Mouse (Mus musculus) liver, embryonic 13.5 days (tissue): ENCODE results near the gene Sh3bp5l. TPM values are rescaled to one million over a fixed set of nuclear protein-coding genes. Genes with fewer than 3 reads are reported as not detected.
"Not testable (repeated sequence)": the region's sequence is repeated elsewhere in the genome, so short reads cannot be mapped to it uniquely, and the experiment has no call there.

Experiments
- ATAC-seq: fragments of 200-750 bp; cut with Nextera tagmentation; 2 replicates; pipeline ENCODE4 v1.8.0; 2017; ENCODE audit warnings: low read depth, mild to moderate bottlenecking, moderate number of reproducible peaks, moderate library complexity
- DNase-seq: peaks from one replicate; pipeline ENCODE4 v3.0.0; 2022
- H3K27ac ChIP-seq: fragments of 300-500 bp; sonication (generic); 2 replicates; pipeline ENCODE4 v1.5.1; 2015; ENCODE audit warnings: moderate library complexity, mild to moderate bottlenecking, inconsistent platforms
- H3K27me3 ChIP-seq: fragments of 300-500 bp; sonication (generic); 2 replicates; pipeline ENCODE4 v1.6.1; 2015; ENCODE audit warnings: mild to moderate bottlenecking, inconsistent platforms
- H3K36me3 ChIP-seq: fragments of 300-500 bp; sonication (generic); 2 replicates; pipeline ENCODE4 v1.6.1; 2015; ENCODE audit warnings: mild to moderate bottlenecking, inconsistent platforms
- H3K4me1 ChIP-seq: fragments of 300-500 bp; sonication (generic); replicated peaks from 2 replicates; pipeline ENCODE4 v1.6.1; 2015; ENCODE audit warnings: inconsistent platforms
- H3K4me2 ChIP-seq: fragments of 300-500 bp; sonication (generic); 2 replicates; pipeline ENCODE4 v1.6.1; 2015; ENCODE audit warnings: inconsistent platforms, mild to moderate bottlenecking, moderate library complexity
- H3K4me3 ChIP-seq: fragments of 300-500 bp; sonication (generic); replicated peaks from 2 replicates; pipeline ENCODE4 v1.5.1; 2015; ENCODE audit warnings: mild to moderate bottlenecking, inconsistent platforms
- H3K9ac ChIP-seq: fragments of 300-500 bp; sonication (generic); 2 replicates; pipeline ENCODE4 v1.6.1; 2015; ENCODE audit warnings: mild to moderate bottlenecking, inconsistent platforms
- H3K9me3 ChIP-seq: fragments of 300-500 bp; sonication (generic); replicated peaks from 2 replicates; pipeline ENCODE4 v1.6.1; 2016; ENCODE audit warnings: inconsistent platforms
- WGBS: fragments of 180-500 bp; shearing (Covaris S2); methylation state at CpG from one replicate; pipeline ENCODE4 v1.1.7; 2015; ENCODE audit not compliant: insufficient replicate concordance; 5-methylcytosine and 5-hydroxymethylcytosine counted together
- polyA plus RNA-seq: library from polyadenylated mRNA; unstranded; fragments of >200 nt; fragmentation: Nextera tagmentation; extraction: Ambion mirVana; gene quantifications from 2 replicates; pipeline ENCODE4 v1.2.1, GENCODE M21; 2015

The Sh3bp5l gene
- polyA plus RNA-seq, 1 experiment from 2014 or later: 19.7 TPM

GRCm38 (mm10) chr11:58353709-58354108, 23.2 kb downstream of the Sh3bp5l start:
- H3K4me3 ChIP-seq: peak overlapping the region; percentile 27
- H3K36me3 ChIP-seq: peaks cover 6% of the 10 kb centered on the region
- peak overlapping the region; percentile 60 for H3K4me2 ChIP-seq
- peaks cover 89% of the 10 kb centered on the region for H3K4me1 ChIP-seq
- H3K9me3 ChIP-seq: no peaks in the 10 kb centered on the region
- ATAC-seq (no peak), DNase-seq (no peak)
- WGBS: 33% methylated on average over 3 of the region's 3 CpGs
- H3K27me3 ChIP-seq: no peaks in the 10 kb centered on the region
- H3K27ac ChIP-seq: peak overlapping the region; percentile 94
- peak overlapping the region; percentile 66 for H3K9ac ChIP-seq

GRCm38 (mm10) chr11:58354476-58354875, 24.0 kb downstream of the Sh3bp5l start:
- H3K27ac ChIP-seq: peak overlapping the region; percentile 94
- peak overlapping the region; percentile 66; the same call in 1 of the 2 replicates for H3K9ac ChIP-seq
- WGBS: 48% methylated on average over 10 of the region's 10 CpGs
- no peak overlapping the region for H3K4me3 ChIP-seq
- H3K36me3 ChIP-seq: peaks cover 6% of the 10 kb centered on the region
- ATAC-seq (no peak), DNase-seq (no peak)
- H3K4me2 ChIP-seq: no peak overlapping the region
- H3K9me3 ChIP-seq: no peaks in the 10 kb centered on the region
- no peaks in the 10 kb centered on the region for H3K27me3 ChIP-seq
- H3K4me1 ChIP-seq: peaks cover 88% of the 10 kb centered on the region

- peaks cover 85% of the 10 kb centered on the region for H3K4me1 ChIP-seq
- peak overlapping the region; percentile 53 for H3K27ac ChIP-seq
- H3K27me3 ChIP-seq: no peaks in the 10 kb centered on the region
- peaks cover 6% of the 10 kb centered on the region for H3K36me3 ChIP-seq
- WGBS: 66% methylated on average over 3 of the region's 3 CpGs
- H3K9ac ChIP-seq: 0 out of 2 replicates have a peak overlapping the region, but pooled peaks have one; percentile 23
- H3K4me3 ChIP-seq: no peak overlapping the region
- DNase-seq (no peak), ATAC-seq (no peak)
- no peak overlapping the region for H3K4me2 ChIP-seq
- H3K9me3 ChIP-seq: no peaks in the 10 kb centered on the region
Observed at GRCm38 (mm10) chr11:58354927-58355326, 24.4 kb downstream of the Sh3bp5l start.

- DNase-seq (no peak), ATAC-seq (no peak)
- H3K4me2 ChIP-seq: no peak overlapping the region
- no peaks in the 10 kb centered on the region for H3K36me3 ChIP-seq
- no peak overlapping the region for H3K9ac ChIP-seq
- no peak overlapping the region for H3K4me3 ChIP-seq
- H3K9me3 ChIP-seq: no peaks in the 10 kb centered on the region
- no peak overlapping the region; the same call in 1 of the 2 replicates for H3K27ac ChIP-seq
- WGBS: 80% methylated on average over 3 of the region's 3 CpGs
- H3K27me3 ChIP-seq: peaks cover 9% of the 10 kb centered on the region; the same call in 1 of the 2 replicates
- peaks cover 71% of the 10 kb centered on the region for H3K4me1 ChIP-seq
Observed at GRCm38 (mm10) chr11:58357042-58357441, 26.5 kb downstream of the Sh3bp5l start.

- Histone ChIP-seq H3K27me3 (peaks cover 9% of the 10 kb centered on the region; the same call in 1 of the 2 replicates), H3K4me3 (no peak overlapping the region), H3K27ac (peak overlapping the region; percentile 13; the same call in 1 of the 2 replicates), H3K4me2 (no peak overlapping the region), H3K36me3 (no peaks in the 10 kb centered on the region), H3K4me1 (peaks cover 62% of the 10 kb centered on the region), H3K9me3 (no peaks in the 10 kb centered on the region), H3K9ac (no peak overlapping the region)
- DNase-seq (no peak), ATAC-seq (no peak)
- WGBS: 62% methylated on average over 6 of the region's 6 CpGs
Observed at GRCm38 (mm10) chr11:58357844-58358534, 27.5 kb downstream of the Sh3bp5l start.

- peaks cover 20% of the 10 kb centered on the region for H3K4me1 ChIP-seq
- not testable (repeated sequence) for H3K9me3 ChIP-seq, DNase-seq, H3K36me3 ChIP-seq, H3K27me3 ChIP-seq, H3K4me2 ChIP-seq, H3K27ac ChIP-seq, H3K9ac ChIP-seq, ATAC-seq, H3K4me3 ChIP-seq
- WGBS: no CpG with 5 or more reads among the region's 6 CpGs
Observed at GRCm38 (mm10) chr11:58362562-58362961, 32.0 kb downstream of the Sh3bp5l start.

- Histone ChIP-seq H3K4me3 (no peak overlapping the region), H3K9me3 (no peaks in the 10 kb centered on the region), H3K4me1 (peaks cover 7% of the 10 kb centered on the region), H3K27ac (no peak overlapping the region), H3K36me3 (no peaks in the 10 kb centered on the region), H3K4me2 (no peak overlapping the region), H3K27me3 (peaks cover 9% of the 10 kb centered on the region; the same call in 1 of the 2 replicates), H3K9ac (no peak overlapping the region)
- no peak for DNase-seq
- ATAC-seq: no peak
- 47% methylated on average over 3 of the region's 3 CpGs for WGBS
Observed at GRCm38 (mm10) chr11:58364454-58364853, 33.9 kb downstream of the Sh3bp5l start.

- WGBS: no CpG with 5 or more reads among the region's 6 CpGs
- H3K9ac ChIP-seq, H3K4me3 ChIP-seq, H3K4me2 ChIP-seq, H3K27ac ChIP-seq, H3K36me3 ChIP-seq, ATAC-seq, H3K27me3 ChIP-seq, H3K4me1 ChIP-seq, DNase-seq, H3K9me3 ChIP-seq: not testable (repeated sequence)
Observed at GRCm38 (mm10) chr11:58366191-58366590, 35.7 kb downstream of the Sh3bp5l start.

GRCm38 (mm10) chr11:58377273-58377672, 46.7 kb downstream of the Sh3bp5l start:
- H3K9me3 ChIP-seq: no peaks in the 10 kb centered on the region
- H3K9ac ChIP-seq: no peak overlapping the region
- no peaks in the 10 kb centered on the region for H3K36me3 ChIP-seq
- no peak for DNase-seq
- H3K4me2 ChIP-seq: no peak overlapping the region
- peaks cover 6% of the 10 kb centered on the region; the same call in 1 of the 2 replicates for H3K27me3 ChIP-seq
- H3K4me1 ChIP-seq: peaks cover 7% of the 10 kb centered on the region
- no peak overlapping the region for H3K27ac ChIP-seq
- ATAC-seq: no peak
- 66% methylated on average over 2 of the region's 2 CpGs for WGBS
- no peak overlapping the region for H3K4me3 ChIP-seq

- no peak overlapping the region for H3K4me2 ChIP-seq
- H3K36me3 ChIP-seq: no peaks in the 10 kb centered on the region
- H3K9me3 ChIP-seq: no peaks in the 10 kb centered on the region
- WGBS: 47% methylated on average over 1 of the region's 1 CpGs
- peaks cover 7% of the 10 kb centered on the region for H3K4me1 ChIP-seq
- peaks cover 6% of the 10 kb centered on the region; the same call in 1 of the 2 replicates for H3K27me3 ChIP-seq
- H3K4me3 ChIP-seq: no peak overlapping the region
- DNase-seq (no peak), ATAC-seq (no peak)
- no peak overlapping the region for H3K27ac ChIP-seq
- no peak overlapping the region for H3K9ac ChIP-seq
Observed at GRCm38 (mm10) chr11:58377686-58378085, 47.2 kb downstream of the Sh3bp5l start.

GRCm38 (mm10) chr11:58378763-58379278, 48.3 kb downstream of the Sh3bp5l start, which contains the start of gene Lypd8:
Gene Lypd8, plus strand, starts transcription at chr11:58379043.
- no peak for DNase-seq
- Histone ChIP-seq H3K36me3 (no peaks in the 10 kb centered on the region), H3K9ac (no peak within 1 kb of the TSS), H3K4me2 (no peak within 1 kb of the TSS), H3K9me3 (no peaks in the 10 kb centered on the region), H3K27me3 (peaks cover 6% of the 10 kb centered on the region; the same call in 1 of the 2 replicates), H3K27ac (no peak within 1 kb of the TSS), H3K4me3 (no peak within 1 kb of the TSS), H3K4me1 (peaks cover 7% of the 10 kb centered on the region)
- 66% methylated on average over 3 of the region's 3 CpGs for WGBS
- no peak for ATAC-seq
